8 mouse cellular contexts compared by ENCODE assay signal in genomic region chr11:75148332-75149035, GRCm38 (mm10). TPM values are rescaled to one million over a fixed set of nuclear protein-coding genes. Genes with fewer than 3 reads are reported as not detected.
DNase-seq lines count a peak whose midpoint lies in the region; ATAC-seq and TF ChIP-seq lines count a peak whose summit lies in the region.

No protein-coding gene starts in this region.

- H3K4me1 ChIP-seq in lung, embryonic 15.5 days = peaks cover 31% of the 10 kb centered on the region
- H3K4me1 ChIP-seq in lung, adult 2 months (ENCODE audit: control insufficient read depth, insufficient read depth, low read length) = peaks cover 12% of the 10 kb centered on the region
- H3K4me1 ChIP-seq in forebrain, embryonic 16.5 days (replicated peaks; ENCODE audit: control insufficient read depth, insufficient read depth, low read length) = peaks cover 8% of the 10 kb centered on the region
- H3K4me1 ChIP-seq in hindbrain, embryonic 16.5 days (ENCODE audit: control insufficient read depth, insufficient read depth, low read depth, low read length) = peaks cover 12% of the 10 kb centered on the region
- peaks cover 17% of the 10 kb centered on the region for H3K4me1 ChIP-seq in neural tube, embryonic 14.5 days (ENCODE audit: control insufficient read depth, insufficient read depth, low read length)

- peaks cover 30% of the 10 kb centered on the region for H3K36me3 ChIP-seq in lung, embryonic 15.5 days
- H3K36me3 ChIP-seq in forebrain, embryonic 16.5 days (ENCODE audit: control insufficient read depth, insufficient read depth) = peaks cover 9% of the 10 kb centered on the region
- H3K36me3 ChIP-seq in hindbrain, embryonic 16.5 days (ENCODE audit: control insufficient read depth, insufficient read depth, low read length) = peaks cover 12% of the 10 kb centered on the region; the same call in 1 of the 2 replicates
- peaks cover 7% of the 10 kb centered on the region for H3K36me3 ChIP-seq in neural tube, embryonic 14.5 days (ENCODE audit: control insufficient read depth, insufficient read depth, low read length)

- no peak for TF ChIP-seq POLR2A in lung, adult 2 months (IDR thresholded peaks at IDR 0.05; ENCODE audit: borderline replicate concordance, extremely low read depth, low read depth, low read length)

- no peak overlapping the region for H3K9ac ChIP-seq in lung, embryonic 15.5 days
- no peak overlapping the region for H3K9ac ChIP-seq in forebrain, embryonic 16.5 days (replicated peaks; ENCODE audit: low read depth, low read length)
- H3K9ac ChIP-seq in hindbrain, embryonic 16.5 days (ENCODE audit: low read depth, low read length) = no peak overlapping the region
- H3K9ac ChIP-seq in neural tube, embryonic 14.5 days (replicated peaks; ENCODE audit: low read depth, low read length) = no peak overlapping the region

- no peaks in the 10 kb centered on the region for H3K27me3 ChIP-seq in lung, embryonic 15.5 days
- no peaks in the 10 kb centered on the region for H3K27me3 ChIP-seq in forebrain, embryonic 16.5 days (replicated peaks; ENCODE audit: control insufficient read depth, insufficient read depth, low read length)
- no peaks in the 10 kb centered on the region for H3K27me3 ChIP-seq in hindbrain, embryonic 16.5 days (replicated peaks; ENCODE audit: control insufficient read depth, insufficient read depth, low read length)
- no peaks in the 10 kb centered on the region for H3K27me3 ChIP-seq in neural tube, embryonic 14.5 days (ENCODE audit: control insufficient read depth, insufficient read depth, low read length)

- no peak overlapping the region for H3K4me3 ChIP-seq in lung, embryonic 15.5 days
- no peak overlapping the region for H3K4me3 ChIP-seq in lung, adult 2 months (replicated peaks; ENCODE audit: extremely low read depth, low read depth, low read length)
- no peak overlapping the region for H3K4me3 ChIP-seq in forebrain, embryonic 16.5 days (replicated peaks; ENCODE audit: low read length)
- H3K4me3 ChIP-seq in hindbrain, embryonic 16.5 days (ENCODE audit: low read length) = no peak overlapping the region
- no peak overlapping the region for H3K4me3 ChIP-seq in neural tube, embryonic 14.5 days (ENCODE audit: low read depth, low read length)

- TF ChIP-seq CTCF in lung, adult 2 months (IDR thresholded peaks at IDR 0.05; ENCODE audit: insufficient read depth, low read length) = no peak

- WGBS in lung, embryonic 15.5 days = 75% methylated on average over 9 of the region's 11 CpGs
- 70% methylated on average over 11 of the region's 11 CpGs for WGBS in lung, adult 2 months
- WGBS in forebrain, embryonic 16.5 days = 90% methylated on average over 11 of the region's 11 CpGs
- 93% methylated on average over 10 of the region's 11 CpGs for WGBS in hindbrain, embryonic 16.5 days
- WGBS in neural tube, embryonic 14.5 days = 80% methylated on average over 11 of the region's 11 CpGs

- H3K27ac ChIP-seq in lung, embryonic 15.5 days = peak overlapping the region; percentile 67
- peak overlapping the region; percentile 43; the same call in 1 of the 2 replicates for H3K27ac ChIP-seq in forebrain, embryonic 16.5 days (ENCODE audit: low read length)
- H3K27ac ChIP-seq in hindbrain, embryonic 16.5 days (ENCODE audit: low read depth, low read length) = peak overlapping the region; percentile 74
- peak overlapping the region; percentile 77; the same call in 1 of the 2 replicates for H3K27ac ChIP-seq in neural tube, embryonic 14.5 days (ENCODE audit: low read depth, low read length)

- no peak for ATAC-seq in lung, embryonic 15.5 days (ENCODE audit: borderline replicate concordance, extremely low read depth, low FRiP score, low TSS enrichment)
- no peak for ATAC-seq in forebrain, embryonic 16.5 days
- ATAC-seq in hindbrain, embryonic 16.5 days = peak; percentile 4; the same call in 1 of the 2 replicates
- no peak for ATAC-seq in neural tube, embryonic 14.5 days (ENCODE audit: low read depth)

- no peaks in the 10 kb centered on the region for H3K9me3 ChIP-seq in lung, embryonic 15.5 days
- H3K9me3 ChIP-seq in forebrain, embryonic 16.5 days (ENCODE audit: control insufficient read depth, low read length) = no peaks in the 10 kb centered on the region
- no peaks in the 10 kb centered on the region for H3K9me3 ChIP-seq in hindbrain, embryonic 16.5 days (ENCODE audit: control insufficient read depth, low read length)
- H3K9me3 ChIP-seq in neural tube, embryonic 14.5 days (ENCODE audit: control insufficient read depth, low read length) = no peaks in the 10 kb centered on the region

- no peak for DNase-seq in lung, adult 2 months
- no peak for DNase-seq in spleen, adult 18-20 months
- DNase-seq in layer of hippocampus, adult 18-20 months (ENCODE audit: low spot score in 2 of 2) = no peak
- DNase-seq in urinary bladder, postnatal 36 days (ENCODE audit: low spot score in 2 of 2) = no peak

- H3K4me2 ChIP-seq in lung, embryonic 15.5 days = no peak overlapping the region
- no peak overlapping the region for H3K4me2 ChIP-seq in forebrain, embryonic 16.5 days (ENCODE audit: low read length)
- H3K4me2 ChIP-seq in hindbrain, embryonic 16.5 days (ENCODE audit: low read length) = no peak overlapping the region
- no peak overlapping the region for H3K4me2 ChIP-seq in neural tube, embryonic 14.5 days (ENCODE audit: low read depth, low read length)

RNA-seq across cellular contexts. Expression of gene Hic1, which starts 20.8 kb away (rescaled TPM):
- 20.1 and 21.7 TPM in 2 replicates for polyA plus RNA-seq in lung, embryonic 15.5 days (2015; fragmentation: Nextera tagmentation; extraction: Ambion mirVana)
- 21.4 and 33.8 TPM in 2 replicates for polyA plus RNA-seq in lung, adult 2 months (2012; rRNA removed)
- polyA plus RNA-seq in forebrain, embryonic 16.5 days (2015; fragmentation: Nextera tagmentation; extraction: Ambion mirVana) = 1.2 and 2.3 TPM in 2 replicates
- polyA plus RNA-seq in hindbrain, embryonic 16.5 days (2015; fragmentation: Nextera tagmentation; extraction: Ambion mirVana) = 1.9 and 2.2 TPM in 2 replicates
- polyA plus RNA-seq in neural tube, embryonic 14.5 days (2014; fragmentation: Nextera tagmentation; extraction: Ambion mirVana) = 0.33 and 2.6 TPM in 2 replicates
- 1 to 10 TPM; 2.7 to 3.3 TPM for total RNA-seq in layer of hippocampus, adult 18-20 months (2021)

RNA-seq across cellular contexts. Expression of gene Ovca2, which starts 30.2 kb away (rescaled TPM):
- polyA plus RNA-seq in lung, embryonic 15.5 days (2015; fragmentation: Nextera tagmentation; extraction: Ambion mirVana) = 25.5 and 26.2 TPM in 2 replicates
- polyA plus RNA-seq in lung, adult 2 months (2012; rRNA removed) = 15.3 and 21.1 TPM in 2 replicates
- polyA plus RNA-seq in forebrain, embryonic 16.5 days (2015; fragmentation: Nextera tagmentation; extraction: Ambion mirVana) = 18.0 and 20.8 TPM in 2 replicates
- 14.4 and 14.5 TPM in 2 replicates for polyA plus RNA-seq in hindbrain, embryonic 16.5 days (2015; fragmentation: Nextera tagmentation; extraction: Ambion mirVana)
- 15.3 and 20.7 TPM in 2 replicates for polyA plus RNA-seq in neural tube, embryonic 14.5 days (2014; fragmentation: Nextera tagmentation; extraction: Ambion mirVana)
- 10 to 100 TPM; 18.3 to 20.5 TPM for total RNA-seq in layer of hippocampus, adult 18-20 months (2021)

RNA-seq across cellular contexts. Expression of gene Dph1, which starts 42.6 kb away (rescaled TPM):
- 20.4 and 21.0 TPM in 2 replicates for polyA plus RNA-seq in lung, embryonic 15.5 days (2015; fragmentation: Nextera tagmentation; extraction: Ambion mirVana)
- 21.0 and 25.7 TPM in 2 replicates for polyA plus RNA-seq in lung, adult 2 months (2012; rRNA removed)
- 15.4 and 16.1 TPM in 2 replicates for polyA plus RNA-seq in forebrain, embryonic 16.5 days (2015; fragmentation: Nextera tagmentation; extraction: Ambion mirVana)
- 15.4 and 15.7 TPM in 2 replicates for polyA plus RNA-seq in hindbrain, embryonic 16.5 days (2015; fragmentation: Nextera tagmentation; extraction: Ambion mirVana)
- polyA plus RNA-seq in neural tube, embryonic 14.5 days (2014; fragmentation: Nextera tagmentation; extraction: Ambion mirVana) = 11.4 and 15.6 TPM in 2 replicates
- 10 to 100 TPM; 33.2 to 33.9 TPM for total RNA-seq in layer of hippocampus, adult 18-20 months (2021)

RNA-seq across cellular contexts. Expression of gene Rtn4rl1, which starts 45.1 kb away (rescaled TPM):
- polyA plus RNA-seq in lung, embryonic 15.5 days (2015; fragmentation: Nextera tagmentation; extraction: Ambion mirVana) = 1.8 and 3.3 TPM in 2 replicates
- polyA plus RNA-seq in lung, adult 2 months (2012; rRNA removed) = 11.6 and 12.5 TPM in 2 replicates
- polyA plus RNA-seq in forebrain, embryonic 16.5 days (2015; fragmentation: Nextera tagmentation; extraction: Ambion mirVana) = 5.5 and 6.3 TPM in 2 replicates
- polyA plus RNA-seq in hindbrain, embryonic 16.5 days (2015; fragmentation: Nextera tagmentation; extraction: Ambion mirVana) = 10.6 and 10.7 TPM in 2 replicates
- polyA plus RNA-seq in neural tube, embryonic 14.5 days (2014; fragmentation: Nextera tagmentation; extraction: Ambion mirVana) = 12.7 and 16.0 TPM in 2 replicates
- total RNA-seq in layer of hippocampus, adult 18-20 months (2021) = 100 to 1,000 TPM; 109 to 117 TPM
